Mouse (Mus musculus): ENCODE results near the gene Asap2.

DNA sequence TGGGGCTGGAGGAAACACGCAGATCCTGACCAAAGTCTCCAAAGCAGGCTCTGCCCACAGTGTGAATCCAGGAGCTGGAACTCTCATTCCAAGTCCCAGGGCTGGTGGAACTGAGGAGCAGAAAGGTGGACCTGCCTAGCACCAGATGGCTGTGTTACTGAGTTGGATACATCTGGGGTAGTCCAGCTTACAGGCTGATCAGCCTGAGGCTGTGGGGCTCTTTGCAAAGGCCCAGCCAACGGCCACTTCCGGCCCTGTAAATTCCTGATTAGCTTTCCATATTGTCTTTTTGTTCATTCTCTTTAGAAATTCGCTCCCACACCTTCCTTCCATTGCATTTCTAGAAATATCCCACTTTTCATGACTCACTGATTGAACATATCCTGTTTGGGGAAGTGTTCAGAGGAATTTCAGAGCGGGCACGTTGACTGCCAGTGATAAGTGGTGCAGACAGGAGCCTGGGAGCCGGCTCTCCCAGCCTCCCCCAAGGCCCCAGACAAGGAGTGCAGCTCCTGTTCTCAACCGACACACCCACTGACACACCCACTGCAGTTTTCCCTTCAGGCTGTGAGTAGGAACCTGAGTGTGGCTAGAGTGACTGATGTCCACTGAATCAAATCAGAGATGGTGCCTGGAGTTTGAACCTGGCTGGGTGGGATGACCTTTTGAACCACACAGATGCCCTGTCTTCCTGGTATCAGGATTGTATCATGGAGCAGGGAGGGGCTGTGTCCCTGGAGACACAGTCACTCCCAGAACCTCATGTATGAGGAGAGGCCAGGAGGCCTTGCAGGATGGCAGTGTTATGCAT is 145.6 kb downstream of the Asap2 start:
- TF ChIP-seq POLR2A (IDR thresholded peaks at IDR 0.05; ENCODE audit: control insufficient read depth, low read depth, low read length) (no peak), CTCF (IDR thresholded peaks at IDR 0.05; ENCODE audit: control insufficient read depth, insufficient read depth, insufficient replicate concordance, low read depth, low read length) (no peak)
